Mouse (Mus musculus) layer of hippocampus, adult 9-10 months (tissue): ENCODE data around the gene Rad9b.
A peak's percentile ranks its signal among the peaks of the same experiment; 100 is the strongest.

Experiments used
- DNase-seq: peaks from one replicate; pipeline ENCODE4 v3.0.0; 2022; ENCODE audit warnings: low spot score

Rad9b gene

DNA sequence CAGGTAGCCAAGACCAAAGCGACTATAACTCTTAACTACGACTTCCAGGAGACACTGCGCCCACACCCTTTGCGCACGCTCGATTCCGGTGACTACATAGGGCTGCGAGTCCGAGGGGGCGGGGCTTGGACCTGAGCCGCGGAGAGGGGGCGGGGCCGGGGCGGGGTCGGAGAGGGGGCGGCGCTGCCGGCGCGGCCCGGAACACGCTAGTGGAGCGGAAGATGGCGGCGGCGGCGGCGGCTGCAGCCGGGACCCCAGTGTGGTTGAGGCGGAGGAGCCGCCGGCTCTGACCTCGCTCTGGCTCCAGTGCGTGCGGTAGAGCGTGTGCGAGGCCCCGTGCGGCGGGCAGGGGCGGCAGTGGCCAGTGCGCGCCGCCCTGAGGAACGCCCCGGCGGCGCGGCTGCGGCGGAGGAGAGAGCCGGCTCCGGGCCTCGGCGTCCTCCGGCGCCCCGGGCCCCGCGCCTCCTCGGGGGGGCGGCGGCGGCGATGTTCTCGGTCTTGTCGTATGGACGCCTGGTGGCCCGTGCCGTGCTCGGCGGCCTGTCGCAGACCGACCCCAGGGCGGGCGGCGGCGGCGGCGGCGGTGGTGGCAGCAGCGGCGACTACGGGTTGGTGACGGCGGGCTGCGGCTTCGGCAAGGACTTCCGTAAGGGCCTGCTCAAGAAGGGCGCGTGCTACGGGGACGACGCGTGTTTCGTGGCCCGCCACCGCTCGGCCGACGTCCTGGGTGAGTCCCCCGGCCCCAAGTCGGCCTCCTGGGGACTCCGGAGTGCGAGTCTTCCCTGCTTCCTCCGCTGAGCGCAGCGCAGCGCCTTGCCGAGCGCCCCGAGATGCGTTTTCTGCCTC, 69.6 kb downstream of the Rad9b start, which contains the start of gene Pptc7:
Pptc7 (plus strand) TSS at position 183 of the 846 bp plus-strand sequence.
- DNase-seq, result peak; percentile 67

GRCm38 (mm10) chr5:122283828-122284182, 70.2 kb downstream of the Rad9b start:
- no peak for DNase-seq

GRCm38 (mm10) chr5:122280827-122281462, 73.1 kb downstream of the Rad9b start:
- DNase-seq, result no peak

- DNase-seq, result no peak
Measured at GRCm38 (mm10) chr5:122280422-122280826, 73.6 kb downstream of the Rad9b start.

GRCm38 (mm10) chr5:122279799-122280421, 74.1 kb downstream of the Rad9b start:
- DNase-seq, result no peak

- no peak for DNase-seq
Measured at GRCm38 (mm10) chr5:122278946-122279345, 75.1 kb downstream of the Rad9b start.

DNA sequence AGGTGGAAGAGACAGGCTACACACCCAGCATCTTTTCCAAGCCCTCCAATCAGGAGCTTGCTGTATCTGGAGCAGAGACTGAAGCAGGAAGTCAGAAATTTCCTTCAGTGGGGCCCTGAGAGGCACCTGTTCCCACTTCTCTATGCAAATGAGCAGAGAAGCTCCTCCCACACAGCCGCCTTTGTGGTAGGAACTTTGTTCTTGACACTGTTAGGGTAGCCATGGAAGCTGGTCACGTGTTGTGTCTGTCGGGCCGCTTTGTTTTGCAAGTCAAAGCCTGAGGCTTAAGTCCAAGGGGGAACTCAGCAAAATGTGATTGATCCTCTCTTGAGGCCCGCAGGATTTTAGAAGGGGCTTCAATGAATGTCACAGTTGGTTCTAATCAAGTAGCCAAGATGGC, 79.2 kb downstream of the Rad9b start:
- DNase-seq, result no peak
